Mouse (Mus musculus): Measurements from ENCODE around the gene Hoxd10. TPM values are rescaled to one million over a fixed set of nuclear protein-coding genes. Genes with fewer than 3 reads are reported as not detected.
A peak's percentile ranks its signal among the peaks of the same experiment; 100 is the strongest.

The Hoxd10 gene
- polyA plus RNA-seq, 1 experiment from 2014 or later: not detected

DNA sequence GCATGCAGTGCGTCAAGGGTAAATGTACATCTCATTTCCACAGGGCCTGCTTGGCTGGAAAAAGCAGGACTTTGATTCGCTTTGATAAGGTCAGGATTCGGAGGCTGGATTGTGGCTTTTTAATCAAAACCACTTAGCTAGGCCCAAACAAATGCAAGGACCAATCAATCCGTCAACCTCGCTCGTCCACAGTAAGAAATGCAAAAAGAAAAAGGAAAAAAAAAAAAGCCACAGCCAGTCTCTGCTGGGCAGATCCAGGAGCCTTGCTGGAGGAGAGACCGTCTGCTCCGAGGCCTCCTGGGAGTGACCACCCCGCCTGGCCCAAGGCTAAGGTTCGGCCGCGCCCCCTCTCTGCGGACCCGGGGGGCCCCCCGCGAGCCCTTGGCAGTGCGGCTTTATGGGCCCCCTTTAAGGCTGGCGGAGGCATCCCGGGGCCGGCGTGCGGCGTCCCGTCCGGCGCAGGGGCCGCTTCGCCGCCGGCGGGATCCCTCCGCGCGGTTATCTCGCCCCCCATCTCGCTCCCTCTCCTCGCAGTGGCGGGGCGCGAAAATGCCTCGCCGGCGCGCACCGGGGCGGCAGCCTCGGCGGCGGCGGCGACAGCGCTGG, 12.8 kb downstream of the Hoxd10 start, which contains the start of gene Hoxd8:
TSS of gene Hoxd8 (plus strand) at position 223 of the 606 bp plus-strand sequence.
- Histone ChIP-seq H3K4me3 (replicated peaks; ENCODE audit: low read length) (peak within 1 kb of the TSS; percentile 29), H3K4me2 (replicated peaks) (peak within 1 kb of the TSS; percentile 46), H3K9ac (peak within 1 kb of the TSS; percentile 8; the same call in 1 of the 2 replicates), H3K27ac (no peak within 1 kb of the TSS), H3K9me3 (ENCODE audit: control insufficient read depth, low read length) (no peaks in the 10 kb centered on the region), H3K36me3 (replicated peaks; ENCODE audit: control insufficient read depth, insufficient read depth) (no peaks in the 10 kb centered on the region), H3K27me3 (ENCODE audit: control insufficient read depth, insufficient read depth, low read length) (peaks cover 92% of the 10 kb centered on the region), H3K4me1 (replicated peaks; ENCODE audit: control insufficient read depth, insufficient read depth, low read length) (no peaks in the 10 kb centered on the region)
- WGBS: under 1% methylated on average over 39 of the region's 52 CpGs
- DNase-seq (ENCODE audit: low spot score): no peak
- ATAC-seq (ENCODE audit: low FRiP score): no peak

DNA sequence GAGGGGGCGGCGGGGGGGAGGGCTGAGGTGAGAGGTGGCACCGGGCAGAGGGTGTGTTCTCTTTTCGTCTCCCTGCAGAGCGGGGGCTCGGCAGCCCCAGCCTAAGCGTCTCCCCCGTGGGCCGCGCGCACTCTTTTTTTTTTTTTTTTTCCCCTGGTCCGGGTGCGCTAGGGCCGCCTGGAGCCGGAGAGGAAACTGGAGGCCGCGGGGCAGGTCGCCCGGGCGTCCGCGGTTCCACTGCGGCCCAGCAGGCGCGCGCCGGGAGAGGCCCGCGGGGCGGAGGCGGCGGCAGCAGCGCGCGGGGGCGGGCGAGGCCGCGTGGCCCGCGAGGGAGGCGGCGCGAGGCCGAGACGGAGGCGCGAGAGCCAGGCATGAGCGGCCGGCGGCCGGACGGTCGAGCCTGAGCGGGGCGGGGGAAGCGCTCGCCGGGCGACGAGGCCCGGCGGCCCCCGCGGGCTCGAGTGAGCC, 13.3 kb downstream of the Hoxd10 start:
- Histone ChIP-seq H3K27ac (no peak overlapping the region), H3K9ac (peak overlapping the region; percentile 8; the same call in 1 of the 2 replicates), H3K4me1 (replicated peaks; ENCODE audit: control insufficient read depth, insufficient read depth, low read length) (no peaks in the 10 kb centered on the region), H3K9me3 (ENCODE audit: control insufficient read depth, low read length) (no peaks in the 10 kb centered on the region), H3K27me3 (ENCODE audit: control insufficient read depth, insufficient read depth, low read length) (peaks cover 92% of the 10 kb centered on the region), H3K36me3 (replicated peaks; ENCODE audit: control insufficient read depth, insufficient read depth) (no peaks in the 10 kb centered on the region), H3K4me2 (replicated peaks) (peak overlapping the region; percentile 46), H3K4me3 (replicated peaks; ENCODE audit: low read length) (peak overlapping the region; percentile 29)
- WGBS: under 1% methylated on average over 35 of the region's 66 CpGs
- ATAC-seq (ENCODE audit: low FRiP score) (no peak), DNase-seq (ENCODE audit: low spot score) (no peak)

DNA sequence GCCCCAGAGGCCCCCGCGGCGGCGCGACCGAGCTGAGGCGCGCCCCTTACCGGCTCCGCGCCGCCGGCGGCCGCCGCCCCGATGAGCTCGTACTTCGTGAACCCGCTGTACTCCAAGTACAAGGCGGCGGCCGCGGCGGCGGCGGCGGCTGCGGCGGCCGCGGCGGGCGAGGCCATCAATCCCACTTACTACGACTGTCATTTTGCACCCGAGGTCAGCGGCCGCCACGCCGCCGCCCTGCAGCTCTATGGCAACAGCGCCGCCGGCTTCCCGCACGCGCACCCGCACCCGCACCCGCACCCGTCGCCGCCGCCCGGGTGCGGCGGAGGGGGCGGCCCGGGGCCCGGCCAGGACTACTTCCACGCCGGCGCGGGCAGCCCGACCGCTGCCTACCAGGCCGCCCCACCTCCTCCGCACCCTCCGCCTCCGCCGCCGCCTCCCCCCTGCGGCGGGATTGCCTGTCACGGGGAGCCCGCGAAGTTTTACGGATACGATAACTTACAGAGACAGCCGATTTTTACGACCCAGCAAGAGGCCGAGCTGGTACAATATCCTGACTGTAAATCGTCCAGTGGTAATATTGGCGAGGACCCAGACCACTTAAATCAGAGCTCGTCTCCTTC, 13.9 kb downstream of the Hoxd10 start:
- ATAC-seq (ENCODE audit: low FRiP score) (no peak), DNase-seq (ENCODE audit: low spot score) (no peak)
- Histone ChIP-seq H3K27ac (no peak overlapping the region), H3K36me3 (replicated peaks; ENCODE audit: control insufficient read depth, insufficient read depth) (no peaks in the 10 kb centered on the region), H3K9ac (no peak overlapping the region), H3K9me3 (ENCODE audit: control insufficient read depth, low read length) (no peaks in the 10 kb centered on the region), H3K4me2 (replicated peaks) (peak overlapping the region; percentile 46), H3K27me3 (ENCODE audit: control insufficient read depth, insufficient read depth, low read length) (peaks cover 92% of the 10 kb centered on the region), H3K4me1 (replicated peaks; ENCODE audit: control insufficient read depth, insufficient read depth, low read length) (no peaks in the 10 kb centered on the region), H3K4me3 (replicated peaks; ENCODE audit: low read length) (peak overlapping the region; percentile 29)
- 0% methylated on average over 56 of the region's 85 CpGs for WGBS

DNA sequence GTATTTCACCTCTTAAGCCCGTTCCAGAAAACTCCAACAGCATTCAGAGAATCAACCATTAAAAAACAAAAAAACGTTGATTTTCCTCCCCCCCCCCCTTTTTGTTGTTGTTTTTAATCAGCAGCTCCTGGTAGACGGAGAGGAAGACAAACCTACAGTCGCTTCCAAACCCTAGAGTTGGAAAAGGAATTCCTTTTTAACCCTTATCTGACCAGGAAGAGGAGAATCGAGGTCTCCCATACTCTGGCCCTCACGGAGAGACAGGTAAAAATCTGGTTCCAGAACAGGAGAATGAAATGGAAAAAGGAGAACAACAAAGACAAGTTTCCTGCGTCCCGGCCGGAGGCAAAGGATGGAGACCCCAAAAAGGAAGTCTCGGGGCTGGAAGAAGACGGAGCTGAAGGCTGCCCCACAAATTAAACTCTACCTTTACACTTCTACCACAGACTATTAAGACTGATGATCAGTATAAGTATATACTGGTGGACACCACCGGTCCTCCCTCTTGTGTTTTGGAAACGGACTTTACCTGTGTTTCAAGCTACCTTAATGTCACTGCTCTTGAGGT, 14.8 kb downstream of the Hoxd10 start:
- ATAC-seq (ENCODE audit: low FRiP score) (no peak), DNase-seq (ENCODE audit: low spot score) (no peak)
- H3K27me3 ChIP-seq (ENCODE audit: control insufficient read depth, insufficient read depth, low read length): peaks cover 89% of the 10 kb centered on the region
- no peak overlapping the region for H3K27ac ChIP-seq
- no peaks in the 10 kb centered on the region for H3K4me1 ChIP-seq (replicated peaks; ENCODE audit: control insufficient read depth, insufficient read depth, low read length)
- no peaks in the 10 kb centered on the region for H3K36me3 ChIP-seq (replicated peaks; ENCODE audit: control insufficient read depth, insufficient read depth)
- H3K9ac ChIP-seq: no peak overlapping the region
- no peak overlapping the region for H3K4me2 ChIP-seq (replicated peaks)
- no peaks in the 10 kb centered on the region for H3K9me3 ChIP-seq (ENCODE audit: control insufficient read depth, low read length)
- no peak overlapping the region for H3K4me3 ChIP-seq (replicated peaks; ENCODE audit: low read length)
- 1% methylated on average over 13 of the region's 13 CpGs for WGBS

DNA sequence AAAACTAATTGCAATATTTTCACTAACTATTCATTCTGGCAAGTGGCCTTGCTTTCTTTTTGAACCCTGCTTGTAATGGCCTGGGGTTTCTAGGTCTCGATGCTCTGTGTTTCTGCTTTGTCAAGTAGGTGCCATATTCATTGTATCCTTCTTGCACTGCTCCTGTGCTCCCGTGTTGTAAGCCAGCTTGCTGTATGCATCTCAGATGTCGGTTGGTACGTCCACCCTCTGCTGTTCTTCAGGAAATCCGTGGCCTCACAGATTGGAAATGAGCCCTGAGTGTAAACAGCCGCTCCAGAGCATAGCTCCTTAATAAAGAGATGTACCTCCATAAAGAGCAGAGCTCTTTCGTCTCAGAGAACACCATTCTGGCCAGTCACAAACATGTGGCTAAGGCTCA, 15.9 kb downstream of the Hoxd10 start:
- DNase-seq (ENCODE audit: low spot score) (no peak), ATAC-seq (ENCODE audit: low FRiP score) (no peak)
- Histone ChIP-seq H3K9me3 (ENCODE audit: control insufficient read depth, low read length) (no peaks in the 10 kb centered on the region), H3K9ac (no peak overlapping the region), H3K27ac (no peak overlapping the region), H3K4me1 (replicated peaks; ENCODE audit: control insufficient read depth, insufficient read depth, low read length) (no peaks in the 10 kb centered on the region; the same call in 1 of the 2 replicates), H3K36me3 (replicated peaks; ENCODE audit: control insufficient read depth, insufficient read depth) (no peaks in the 10 kb centered on the region), H3K4me2 (replicated peaks) (no peak overlapping the region), H3K27me3 (ENCODE audit: control insufficient read depth, insufficient read depth, low read length) (peaks cover 89% of the 10 kb centered on the region), H3K4me3 (replicated peaks; ENCODE audit: low read length) (no peak overlapping the region)
- WGBS: 7% methylated on average over 7 of the region's 7 CpGs

DNA sequence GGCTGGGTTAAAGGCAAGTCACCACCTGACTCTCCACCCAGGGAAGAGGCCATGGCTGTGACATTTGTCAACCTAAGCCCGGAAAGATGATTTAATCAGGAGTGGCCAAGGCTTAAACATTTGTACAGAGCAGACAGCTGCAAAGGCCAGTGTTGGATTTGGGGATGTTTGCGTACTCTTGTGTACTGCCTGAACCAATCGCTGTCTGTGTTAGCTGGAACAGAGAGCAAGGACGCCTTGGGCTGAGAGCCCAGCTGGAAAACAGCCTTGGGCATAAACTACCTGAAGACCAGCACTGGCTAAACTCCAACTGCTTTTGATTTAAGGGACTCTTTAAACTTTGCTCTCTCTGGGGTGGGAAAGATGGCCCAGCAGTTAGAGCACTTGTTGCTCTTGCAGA, 17.0 kb downstream of the Hoxd10 start:
- Histone ChIP-seq H3K4me1 (replicated peaks; ENCODE audit: control insufficient read depth, insufficient read depth, low read length) (no peaks in the 10 kb centered on the region; the same call in 1 of the 2 replicates), H3K9ac (no peak overlapping the region), H3K4me2 (replicated peaks) (no peak overlapping the region), H3K27me3 (ENCODE audit: control insufficient read depth, insufficient read depth, low read length) (peaks cover 89% of the 10 kb centered on the region), H3K36me3 (replicated peaks; ENCODE audit: control insufficient read depth, insufficient read depth) (no peaks in the 10 kb centered on the region), H3K27ac (no peak overlapping the region), H3K9me3 (ENCODE audit: control insufficient read depth, low read length) (no peaks in the 10 kb centered on the region), H3K4me3 (replicated peaks; ENCODE audit: low read length) (no peak overlapping the region)
- ATAC-seq (ENCODE audit: low FRiP score): no peak
- WGBS: 6% methylated on average over 4 of the region's 4 CpGs
- no peak for DNase-seq (ENCODE audit: low spot score)

DNA sequence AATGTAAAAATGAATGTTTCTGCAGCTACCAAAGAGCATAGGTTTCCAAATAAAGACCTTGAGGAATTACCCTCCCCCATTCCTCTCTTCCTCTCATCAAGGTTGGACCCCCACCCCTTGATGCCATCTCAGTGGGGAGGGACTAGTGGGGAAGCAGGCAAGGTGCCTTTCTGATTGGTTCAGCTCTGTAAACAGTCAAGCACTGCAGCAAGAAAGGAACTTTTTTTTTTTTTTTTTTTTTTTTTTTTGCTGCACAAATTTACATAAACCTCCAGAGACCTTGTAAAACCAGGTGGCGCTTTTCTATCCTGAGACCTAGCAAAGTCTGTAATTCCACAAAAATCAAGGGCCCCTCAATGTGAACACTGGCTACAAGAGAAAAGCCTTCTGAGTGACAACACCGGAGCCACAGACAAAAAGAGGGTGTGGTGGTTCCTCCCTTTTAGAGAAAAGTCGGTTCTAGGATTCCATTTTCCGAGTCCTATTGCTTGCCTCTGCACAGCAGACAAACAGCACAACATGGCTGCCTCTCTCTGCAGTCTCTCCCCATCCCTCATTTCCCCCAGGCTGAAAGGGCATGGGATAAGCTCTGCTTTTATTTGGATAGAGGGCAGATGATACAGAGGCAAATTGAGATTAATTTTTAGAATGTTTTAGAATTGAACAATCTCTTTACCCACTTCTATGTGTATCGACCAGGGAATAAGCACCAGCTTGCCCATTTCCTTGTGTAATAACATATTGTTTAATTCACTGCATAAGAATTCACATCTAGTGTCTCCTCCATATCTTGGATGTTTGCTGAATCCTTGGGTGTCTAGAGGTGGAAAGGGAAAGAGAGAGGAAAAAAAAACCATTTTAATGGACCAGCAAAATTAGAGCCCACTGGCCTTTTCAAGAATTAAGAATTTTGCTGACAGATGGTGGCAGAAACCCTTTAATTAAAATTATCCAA, 18.0 kb downstream of the Hoxd10 start:
- no peaks in the 10 kb centered on the region for H3K9me3 ChIP-seq (ENCODE audit: control insufficient read depth, low read length)
- no peak overlapping the region for H3K9ac ChIP-seq
- 4% methylated on average over 5 of the region's 5 CpGs for WGBS
- H3K4me1 ChIP-seq (replicated peaks; ENCODE audit: control insufficient read depth, insufficient read depth, low read length): no peaks in the 10 kb centered on the region; the same call in 1 of the 2 replicates
- no peak for ATAC-seq (ENCODE audit: low FRiP score)
- no peak overlapping the region for H3K4me3 ChIP-seq (replicated peaks; ENCODE audit: low read length)
- no peak overlapping the region for H3K27ac ChIP-seq
- no peak overlapping the region for H3K4me2 ChIP-seq (replicated peaks)
- DNase-seq (ENCODE audit: low spot score): no peak
- H3K27me3 ChIP-seq (ENCODE audit: control insufficient read depth, insufficient read depth, low read length): peaks cover 90% of the 10 kb centered on the region
- no peaks in the 10 kb centered on the region for H3K36me3 ChIP-seq (replicated peaks; ENCODE audit: control insufficient read depth, insufficient read depth)

DNA sequence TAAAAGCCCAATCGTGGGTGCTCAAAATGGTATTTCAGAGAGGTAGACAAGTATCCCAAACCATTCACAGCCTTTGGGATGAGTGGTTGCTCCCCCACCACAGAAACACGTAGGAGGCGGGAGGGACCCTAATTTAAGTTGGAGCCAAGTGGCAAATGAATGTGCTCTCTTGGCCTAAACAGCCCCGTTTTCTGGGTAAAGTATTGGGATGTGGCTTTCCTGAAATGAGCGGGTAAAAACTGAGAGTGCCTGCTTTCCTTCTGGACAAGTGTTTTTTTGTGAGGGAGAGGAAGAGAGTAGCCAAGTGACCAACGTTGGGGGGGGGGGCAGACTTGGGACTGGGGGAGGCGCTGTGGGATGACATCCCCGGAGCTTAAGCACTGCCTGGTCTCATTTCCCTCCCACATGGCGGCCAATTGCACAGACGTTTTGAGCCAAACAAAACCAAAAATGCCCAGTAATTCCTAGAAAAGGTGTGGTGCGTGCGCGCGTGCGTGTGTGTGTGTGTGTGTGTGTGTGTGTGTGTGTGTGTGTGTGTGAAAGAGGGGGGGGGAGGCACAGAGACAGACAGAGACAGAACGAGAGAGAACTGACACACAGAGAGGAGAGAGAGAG, 19.3 kb downstream of the Hoxd10 start:
- H3K27me3 ChIP-seq (ENCODE audit: control insufficient read depth, insufficient read depth, low read length): peaks cover 96% of the 10 kb centered on the region
- H3K4me1 ChIP-seq (replicated peaks; ENCODE audit: control insufficient read depth, insufficient read depth, low read length): no peaks in the 10 kb centered on the region; the same call in 1 of the 2 replicates
- DNase-seq (ENCODE audit: low spot score) (no peak), ATAC-seq (ENCODE audit: low FRiP score) (no peak)
- H3K27ac ChIP-seq: no peak overlapping the region
- 0 out of 2 replicates have a peak overlapping the region, but pooled peaks have one; percentile 1 for H3K4me2 ChIP-seq (replicated peaks)
- H3K36me3 ChIP-seq (replicated peaks; ENCODE audit: control insufficient read depth, insufficient read depth): no peaks in the 10 kb centered on the region
- H3K4me3 ChIP-seq (replicated peaks; ENCODE audit: low read length): 0 out of 2 replicates have a peak overlapping the region, but pooled peaks have one; percentile 9
- no peak overlapping the region for H3K9ac ChIP-seq
- H3K9me3 ChIP-seq (ENCODE audit: control insufficient read depth, low read length): no peaks in the 10 kb centered on the region
- under 1% methylated on average over 16 of the region's 16 CpGs for WGBS
